Mouse (Mus musculus): Measurements from ENCODE around the gene Gm33543.
A peak's percentile ranks its signal among the peaks of the same experiment; 100 is the strongest.

Gene Gm33543

GRCm38 (mm10) chr10:95830891-95831290 lies 11.8 kb downstream of the Gm33543 start:
- no peak for DNase-seq

GRCm38 (mm10) chr10:95829471-95829870 lies 13.3 kb downstream of the Gm33543 start:
- DNase-seq = no peak

- no peak for DNase-seq
Observed at GRCm38 (mm10) chr10:95828374-95828773, 14.4 kb downstream of the Gm33543 start.

- DNase-seq = no peak
Observed at GRCm38 (mm10) chr10:95825651-95826050, 17.1 kb downstream of the Gm33543 start.

- DNase-seq = no peak
Observed at GRCm38 (mm10) chr10:95818506-95818905, 24.2 kb downstream of the Gm33543 start.

- peak; percentile 24 to 29 for DNase-seq
Observed at GRCm38 (mm10) chr10:95817419-95818161, 25.1 kb downstream of the Gm33543 start.

- no peak for DNase-seq
Observed at GRCm38 (mm10) chr10:95814351-95814750, 28.4 kb downstream of the Gm33543 start.

GRCm38 (mm10) chr10:95811869-95812268 lies 30.9 kb downstream of the Gm33543 start:
- no peak for DNase-seq

- DNase-seq = no peak
Observed at GRCm38 (mm10) chr10:95801443-95801811, 41.3 kb downstream of the Gm33543 start.

- DNase-seq = no peak
Observed at GRCm38 (mm10) chr10:95800693-95801442, 41.9 kb downstream of the Gm33543 start.

GRCm38 (mm10) chr10:95797645-95798395 lies 44.9 kb downstream of the Gm33543 start:
- no peak for DNase-seq

- DNase-seq = no peak
Observed at GRCm38 (mm10) chr10:95795500-95795899, 47.2 kb downstream of the Gm33543 start.

- no peak for DNase-seq
Observed at GRCm38 (mm10) chr10:95794706-95795105, 48.0 kb downstream of the Gm33543 start.

GRCm38 (mm10) chr10:95791427-95791804 lies 51.3 kb downstream of the Gm33543 start:
- DNase-seq = no peak

GRCm38 (mm10) chr10:95790771-95791426 lies 51.8 kb downstream of the Gm33543 start:
- no peak for DNase-seq

GRCm38 (mm10) chr10:95787176-95787575 lies 55.6 kb downstream of the Gm33543 start:
- DNase-seq = no peak

- DNase-seq = peak in 1 of 2 experiments; percentile 69
Observed at GRCm38 (mm10) chr10:95784837-95785236, 57.9 kb downstream of the Gm33543 start.

- DNase-seq = no peak
Observed at GRCm38 (mm10) chr10:95780881-95781600, 61.7 kb downstream of the Gm33543 start.

- peak; percentile 53 to 61 for DNase-seq
Observed at GRCm38 (mm10) chr10:95779801-95780385, 62.8 kb downstream of the Gm33543 start.

GRCm38 (mm10) chr10:95778622-95779021 lies 64.1 kb downstream of the Gm33543 start:
- DNase-seq = no peak

GRCm38 (mm10) chr10:95777701-95778320 lies 64.9 kb downstream of the Gm33543 start:
- DNase-seq = no peak
